Mouse (Mus musculus) olfactory bulb, adult 2 months (tissue): ENCODE results near the gene Dmrtb1.

Experiments
- CTCF ChIP-seq: fragments of 200-500 bp; IDR thresholded peaks from 2 replicates; pipeline ENCODE4 v1.5.1; 2012; ENCODE audit warnings: low read depth, mild to moderate bottlenecking, low read length, moderate library complexity; ENCODE audit not compliant: insufficient read depth
- POLR2A ChIP-seq: fragments of 200-500 bp; IDR thresholded peaks from 2 replicates; pipeline ENCODE4 v1.6.1; 2012; ENCODE audit warnings: mild to moderate bottlenecking, low read depth, low read length, moderate library complexity; ENCODE audit not compliant: insufficient read depth

DNA sequence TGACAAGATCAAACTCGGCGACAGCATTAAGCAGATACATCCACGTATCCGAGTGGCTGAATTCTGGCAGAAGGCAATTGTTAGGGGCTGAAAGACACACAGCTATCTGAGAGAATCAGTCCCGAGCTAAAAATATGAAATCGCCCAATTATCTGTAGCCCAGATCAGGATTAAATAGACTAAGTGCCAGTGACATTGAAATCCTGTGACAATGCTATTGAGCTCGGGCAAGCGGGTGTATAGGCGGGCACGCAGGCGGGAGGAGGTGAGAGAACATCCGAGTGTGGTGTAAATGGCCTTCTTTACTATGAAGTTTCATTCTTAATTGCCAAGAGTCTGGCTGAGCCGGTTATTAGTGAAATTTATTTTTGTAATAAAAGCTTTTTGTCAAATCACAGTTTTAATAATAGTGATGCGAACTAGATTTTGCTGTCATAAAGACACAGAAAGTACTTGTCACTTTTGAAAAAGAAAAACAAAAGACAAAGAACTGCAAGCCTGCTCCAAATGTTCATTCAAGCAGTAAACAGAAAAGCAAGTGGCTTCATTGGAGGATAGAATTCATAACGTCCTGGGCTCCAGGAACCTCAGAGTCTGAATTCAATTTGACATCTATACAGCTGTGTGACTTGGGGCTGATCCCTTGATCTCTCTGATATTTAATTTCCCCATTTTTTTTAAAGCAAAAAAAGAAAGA is 46.5 kb upstream of the Dmrtb1 start:
- TF ChIP-seq CTCF (no peak), POLR2A (no peak)
